Mouse (Mus musculus): ENCODE results near the gene Fkbp15.

Gene Fkbp15

DNA sequence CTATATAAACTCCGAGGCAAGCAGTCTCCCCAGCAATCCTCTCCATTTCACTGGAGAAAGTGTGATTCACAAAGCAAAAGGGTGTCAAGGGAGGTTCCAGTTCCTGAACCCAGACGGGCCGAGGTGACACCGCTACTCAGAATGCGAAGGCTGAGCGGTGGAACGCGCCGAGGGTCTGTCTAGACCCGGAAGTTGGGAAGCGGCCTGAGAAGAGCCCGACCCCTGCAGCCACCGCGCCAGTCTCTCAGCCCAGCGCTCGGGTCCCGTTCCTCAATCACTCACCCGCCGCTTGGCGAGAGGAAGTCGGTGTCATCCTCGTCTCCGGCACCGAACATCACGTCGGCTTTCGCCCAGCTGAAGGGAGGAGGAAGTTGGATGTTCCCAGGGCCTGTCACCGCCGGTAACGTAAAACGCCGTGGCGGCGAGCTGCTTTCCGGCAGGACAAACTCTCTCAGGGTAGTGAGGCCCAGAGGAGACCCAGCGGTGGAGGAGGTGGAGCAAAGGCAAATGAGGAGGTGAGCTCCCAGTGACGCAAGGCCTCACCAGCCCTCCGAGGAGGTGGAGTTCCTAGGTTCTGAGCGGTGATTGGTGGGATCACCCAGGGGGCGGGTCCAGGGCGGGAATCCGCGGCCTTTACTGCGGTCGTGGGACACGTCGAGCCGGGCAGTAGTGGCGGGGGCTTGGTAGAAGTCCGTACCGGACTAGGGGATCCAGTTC lies at the start of gene Fkbp15, which contains the start of gene Slc31a1:
Fkbp15 (minus strand) TSS at position 461 of the 717 bp plus-strand sequence.
Slc31a1 (plus strand) TSS at position 640 of the 717 bp plus-strand sequence.
- DNase-seq (ENCODE audit: low read depth, low spot score), result peak; percentile 96

DNA sequence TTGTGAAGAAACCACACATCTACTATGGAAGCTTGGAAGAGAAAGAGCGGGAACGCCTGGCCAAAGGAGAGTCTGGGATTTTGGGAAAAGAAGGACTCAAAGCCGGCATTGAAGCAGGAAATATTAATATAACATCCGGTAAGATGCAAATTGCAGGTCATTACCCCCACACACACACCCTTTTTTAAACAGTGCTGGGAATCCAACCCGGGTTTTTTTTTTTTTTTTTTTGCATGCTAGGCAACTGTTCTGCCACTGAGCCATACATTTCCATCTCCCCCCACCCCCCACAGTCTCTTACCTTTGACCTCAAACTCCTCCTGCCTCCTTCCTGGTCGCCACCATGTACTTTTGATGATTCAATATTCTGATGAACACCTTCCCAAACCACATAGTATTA lies 49.3 kb upstream of the Fkbp15 start:
- DNase-seq (ENCODE audit: low read depth, low spot score), result no peak

DNA sequence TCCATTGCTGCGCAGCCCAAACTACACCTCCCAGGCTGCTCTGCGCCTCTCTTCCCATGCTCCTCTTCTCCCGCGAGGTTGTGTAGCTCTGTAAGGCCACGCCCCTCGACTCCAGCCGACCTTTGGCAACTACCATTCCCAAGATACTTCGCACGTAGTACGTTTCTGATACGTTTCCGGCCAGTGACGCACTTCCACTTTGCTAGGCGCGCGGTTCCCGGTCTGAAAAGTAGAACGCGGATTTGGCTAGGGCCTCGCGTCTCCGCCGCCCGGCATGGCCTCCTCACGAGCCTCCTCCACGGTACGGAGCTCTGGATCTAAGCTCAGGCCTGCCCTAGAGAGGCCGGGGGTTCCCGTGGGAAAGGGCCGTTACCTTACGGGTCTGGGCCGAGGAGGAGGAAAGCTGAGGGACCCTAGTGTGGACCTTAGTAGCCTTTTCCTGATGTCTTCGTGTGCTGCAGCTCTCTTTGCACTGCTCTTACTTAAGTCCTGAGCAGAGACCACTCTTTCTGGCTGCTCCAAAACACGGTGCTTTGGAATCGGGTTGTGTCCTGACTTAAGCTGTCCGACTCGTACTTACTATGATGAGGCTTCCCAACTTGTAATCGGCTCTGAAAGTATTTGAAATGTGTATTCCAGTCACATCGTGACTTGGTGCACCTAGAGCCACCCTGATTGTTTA lies 48.4 kb upstream of the Fkbp15 start, which contains the start of the genes Cdc26 and Prpf4:
Cdc26 (minus strand) TSS at position 42 of the 682 bp plus-strand sequence.
Prpf4 (plus strand) TSS at position 197 of the 682 bp plus-strand sequence.
- DNase-seq (ENCODE audit: low read depth, low spot score), result peak; percentile 96

DNA sequence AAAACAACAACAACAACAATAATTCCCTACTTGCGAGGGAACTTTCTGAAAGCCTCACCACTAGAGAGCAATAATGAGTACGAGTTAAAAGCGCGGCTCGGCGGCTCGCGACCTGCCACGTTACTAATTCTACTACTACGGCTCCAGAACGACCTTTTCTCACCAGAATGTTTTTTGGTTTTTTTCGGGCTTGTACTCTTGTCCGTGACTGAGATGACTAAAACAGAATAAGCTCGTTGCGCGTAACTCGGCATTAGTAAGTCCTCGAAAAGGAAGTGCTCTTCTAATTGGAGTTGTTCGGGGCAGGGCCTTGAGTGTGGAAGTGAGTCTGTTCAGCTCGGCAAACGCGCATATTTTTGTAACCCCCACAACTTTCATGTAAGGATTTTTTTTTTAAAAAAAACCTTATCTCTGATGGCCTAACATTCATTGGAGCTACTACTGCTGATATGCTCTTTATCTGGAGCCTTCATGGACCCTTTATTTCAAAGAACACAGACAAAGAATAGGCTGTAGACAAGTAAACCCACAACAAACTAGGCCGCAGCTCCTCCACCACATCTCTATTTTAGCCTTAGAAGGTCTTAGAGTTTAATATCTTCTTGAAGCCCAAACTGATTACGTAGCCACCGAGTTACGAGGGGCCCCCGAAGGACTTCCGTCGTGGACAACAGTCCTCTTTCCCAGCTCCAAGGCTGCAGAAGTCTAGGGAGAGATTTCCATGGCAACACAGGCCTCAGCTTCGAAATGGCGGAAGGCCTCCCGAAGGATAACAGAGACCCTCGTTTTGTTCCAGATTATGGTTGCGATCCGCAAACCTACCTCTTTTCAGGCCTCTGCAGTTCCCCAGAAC lies 47.6 kb upstream of the Fkbp15 start:
- DNase-seq (ENCODE audit: low read depth, low spot score), result peak; percentile 14

DNA sequence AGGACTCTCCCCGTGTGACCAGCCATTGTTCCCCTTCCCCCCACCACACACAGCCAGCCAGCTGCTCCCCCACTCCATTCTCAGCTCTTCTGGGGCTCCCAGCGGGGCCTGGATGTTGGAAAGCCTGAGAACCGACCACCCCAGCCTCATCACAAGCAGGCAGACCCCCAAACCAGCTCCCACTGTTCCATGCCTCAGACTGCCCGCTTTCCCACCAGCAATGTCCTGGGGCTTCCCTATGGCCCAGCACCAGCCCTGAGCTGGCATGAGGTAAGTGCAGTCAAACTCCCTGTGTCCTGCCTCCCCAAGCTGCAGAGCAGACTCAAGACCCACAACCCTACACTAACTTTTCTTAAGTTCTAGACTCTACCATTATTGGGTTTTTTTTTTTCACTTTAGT lies 45.8 kb upstream of the Fkbp15 start:
- DNase-seq (ENCODE audit: low read depth, low spot score), result no peak

DNA sequence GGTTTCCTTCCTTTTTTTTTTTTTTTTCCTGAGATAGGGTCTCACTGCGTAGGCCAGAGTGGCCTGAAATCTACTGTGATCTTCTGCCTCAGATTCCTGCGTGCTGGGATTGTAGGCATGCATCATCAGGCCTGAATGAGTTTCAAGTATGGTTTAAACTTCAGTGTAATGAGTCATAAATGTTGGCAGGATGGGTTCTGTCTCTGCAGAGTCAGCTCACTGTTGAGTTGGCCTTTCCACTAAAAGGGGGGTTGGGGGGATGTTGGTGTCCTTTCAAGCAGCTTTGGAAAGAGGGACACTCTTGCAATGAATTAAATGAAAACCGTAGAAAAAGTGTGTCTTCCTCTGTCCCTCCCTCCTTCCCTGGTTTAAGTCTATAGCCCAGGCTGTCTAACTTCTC lies 38.6 kb upstream of the Fkbp15 start:
- DNase-seq (ENCODE audit: low read depth, low spot score), result no peak

DNA sequence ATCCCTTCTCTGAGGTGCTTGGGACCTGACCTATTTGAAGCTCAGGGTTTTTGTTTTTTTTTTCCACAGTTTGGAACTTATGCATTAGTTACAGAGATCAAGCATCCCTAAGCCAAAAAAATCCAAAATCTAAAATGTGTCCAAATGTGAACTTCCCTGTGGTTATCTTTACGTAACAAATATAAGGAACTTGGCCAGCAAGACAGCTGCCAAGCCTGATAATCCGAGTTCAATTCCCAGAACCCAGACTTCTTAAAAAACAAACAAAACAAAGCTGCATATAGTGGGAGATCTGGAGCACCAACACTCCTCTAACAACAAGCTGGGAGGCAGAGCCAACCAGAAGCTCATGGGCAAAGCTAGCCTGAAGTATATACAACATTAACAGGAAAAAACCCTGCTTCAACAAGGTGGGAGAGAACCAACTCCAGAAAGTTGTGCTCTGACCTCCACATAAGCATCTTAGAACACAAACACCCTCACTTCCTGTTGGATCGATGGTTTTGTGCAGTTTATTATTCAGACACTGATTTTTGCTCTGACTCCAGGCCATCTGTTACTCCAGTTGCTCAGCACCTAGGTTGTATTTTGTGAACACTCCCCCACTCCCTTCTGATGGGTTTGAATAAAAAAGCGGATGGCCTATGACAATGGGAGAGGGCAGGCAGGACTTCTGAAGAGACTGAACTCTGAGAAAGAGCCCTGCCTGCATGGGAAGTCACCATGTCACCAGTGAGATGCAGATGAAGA lies 37.4 kb upstream of the Fkbp15 start:
- no peak for DNase-seq (ENCODE audit: low read depth, low spot score)

DNA sequence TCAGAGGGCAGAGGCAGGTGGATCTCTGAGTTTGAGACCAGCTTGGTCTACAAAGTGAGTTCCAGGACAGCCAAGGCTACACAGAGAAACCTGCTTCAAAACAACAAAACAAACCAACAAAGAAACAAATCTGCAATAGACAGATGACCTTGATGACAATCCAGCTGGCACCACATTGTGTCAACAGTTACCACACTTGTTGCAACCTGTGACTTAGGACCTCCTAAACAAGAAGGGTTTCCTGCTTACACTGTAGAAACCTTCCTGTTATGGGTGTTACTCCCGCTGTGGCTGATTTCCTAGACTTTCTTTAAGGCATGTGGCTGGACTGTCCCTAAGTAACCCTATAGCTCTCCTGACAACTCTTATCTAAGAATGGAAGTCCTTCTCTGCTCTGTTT lies 35.5 kb upstream of the Fkbp15 start:
- DNase-seq (ENCODE audit: low read depth, low spot score), result no peak

DNA sequence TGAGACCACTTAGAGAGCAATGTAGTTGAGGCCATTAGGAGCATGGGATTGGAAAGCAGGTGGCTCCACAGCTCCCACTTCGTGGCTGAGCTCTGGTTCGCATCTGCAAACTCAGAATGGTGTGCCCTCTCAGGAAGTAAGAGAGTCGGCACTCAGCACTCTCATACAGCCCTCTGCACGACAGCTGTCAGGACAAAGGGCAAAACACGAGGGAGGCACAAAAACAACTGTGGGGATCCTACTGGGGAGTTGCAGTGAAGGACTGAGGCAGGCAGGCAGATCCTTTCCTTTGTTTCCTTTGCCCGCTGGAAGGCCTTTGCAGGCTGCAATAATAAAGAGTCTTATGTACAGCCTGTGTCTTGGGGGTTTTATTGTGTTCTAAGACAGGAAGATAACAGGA lies 33.1 kb upstream of the Fkbp15 start:
- DNase-seq (ENCODE audit: low read depth, low spot score), result no peak

DNA sequence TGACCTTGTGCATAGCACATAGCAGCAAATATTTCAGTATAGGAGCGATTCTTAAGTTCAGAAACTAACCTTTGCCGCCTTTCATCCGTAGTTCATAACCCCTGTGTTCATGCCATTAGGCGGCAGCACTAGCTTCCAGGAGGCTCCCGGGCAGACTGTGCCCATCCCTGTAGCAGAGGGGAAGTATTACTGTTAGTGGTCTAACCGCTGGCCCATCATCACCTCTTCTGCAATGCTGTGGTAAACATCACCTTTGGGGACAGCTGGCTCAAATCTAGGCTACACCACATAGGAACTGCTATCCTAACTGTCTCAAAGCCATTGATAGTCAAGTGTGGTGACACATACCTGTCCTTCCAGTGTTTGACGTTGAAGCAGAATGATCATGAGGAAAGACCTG lies 31.5 kb upstream of the Fkbp15 start:
- DNase-seq (ENCODE audit: low read depth, low spot score), result no peak

DNA sequence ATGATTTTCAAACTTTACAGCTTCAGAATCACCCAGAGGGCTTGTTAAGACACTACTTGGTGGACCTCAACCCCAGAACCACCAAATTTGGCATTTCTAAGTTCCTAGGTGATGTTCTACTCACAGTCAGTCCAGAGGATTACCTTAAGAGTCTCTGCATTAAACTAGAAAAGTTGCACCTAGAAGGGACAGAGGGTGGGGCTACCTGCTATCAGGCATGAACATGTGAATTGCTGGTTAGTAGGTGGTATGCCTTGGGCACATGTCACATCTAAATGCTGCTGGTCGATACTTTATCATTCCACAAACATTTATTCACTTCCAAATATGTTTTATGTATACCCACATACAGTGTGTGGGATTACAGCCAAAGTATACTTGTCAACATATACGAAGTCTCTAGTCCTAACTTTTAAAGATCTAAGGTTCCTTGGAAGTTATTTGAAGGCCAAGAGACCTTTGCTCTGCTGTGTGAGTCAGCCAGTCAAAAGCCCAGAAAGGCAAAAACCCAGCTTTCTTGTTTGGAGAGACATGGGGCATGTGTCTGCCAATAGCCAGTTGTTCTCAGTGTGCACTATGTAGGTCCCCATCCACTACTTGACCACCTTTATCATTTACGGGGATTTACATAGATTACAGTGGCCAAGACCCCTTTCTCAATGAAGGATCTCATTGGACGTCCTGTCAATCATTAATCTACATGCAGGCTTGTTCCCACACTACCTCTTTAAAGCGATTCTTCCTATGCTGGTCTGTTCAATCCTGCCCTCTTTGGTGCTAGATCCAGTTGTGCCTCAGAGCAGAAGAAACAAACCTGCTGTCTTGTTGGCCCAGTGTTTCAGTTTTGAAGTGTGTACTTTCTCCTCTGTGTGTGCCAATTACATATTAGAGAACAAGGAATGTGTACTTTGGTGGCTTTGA lies 29.5 kb upstream of the Fkbp15 start:
- DNase-seq (ENCODE audit: low read depth, low spot score), result no peak

DNA sequence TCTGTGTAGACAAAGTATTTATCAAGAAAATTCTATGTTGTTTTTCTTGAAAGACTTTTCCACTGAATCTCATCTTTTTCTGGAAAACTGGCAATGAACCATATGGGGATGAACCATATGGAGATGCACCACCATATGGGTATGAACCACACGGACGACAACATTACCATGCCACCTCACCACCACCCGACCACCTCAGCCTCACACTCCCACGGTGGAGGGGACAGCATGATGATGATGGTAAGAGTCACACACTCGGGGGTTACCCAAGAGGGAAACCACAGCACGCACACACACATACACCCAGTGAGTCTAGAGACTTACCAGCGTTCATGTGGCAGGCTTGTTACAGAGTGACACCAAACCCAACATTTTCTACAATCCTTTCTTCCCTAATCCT lies 25.1 kb upstream of the Fkbp15 start:
- no peak for DNase-seq (ENCODE audit: low read depth, low spot score)

DNA sequence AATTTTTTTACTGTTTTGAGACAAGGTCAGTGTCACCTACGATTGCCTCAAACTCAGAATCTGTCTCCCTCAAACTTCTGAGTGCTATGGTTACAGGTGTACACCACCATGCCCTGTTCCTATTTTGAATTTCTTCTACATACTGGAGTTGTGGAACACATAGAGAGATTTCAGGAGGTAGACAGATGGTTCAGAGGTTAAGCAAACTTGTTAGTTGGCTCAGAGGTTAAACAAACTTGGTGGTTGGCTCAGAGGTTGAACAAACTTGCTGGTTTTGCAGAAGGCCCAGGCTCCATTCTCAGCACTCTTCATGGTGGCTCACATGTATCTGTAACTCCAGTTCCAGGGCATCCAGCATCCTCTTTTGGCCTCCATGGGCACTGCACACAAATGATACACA lies 23.8 kb upstream of the Fkbp15 start:
- DNase-seq (ENCODE audit: low read depth, low spot score), result no peak

DNA sequence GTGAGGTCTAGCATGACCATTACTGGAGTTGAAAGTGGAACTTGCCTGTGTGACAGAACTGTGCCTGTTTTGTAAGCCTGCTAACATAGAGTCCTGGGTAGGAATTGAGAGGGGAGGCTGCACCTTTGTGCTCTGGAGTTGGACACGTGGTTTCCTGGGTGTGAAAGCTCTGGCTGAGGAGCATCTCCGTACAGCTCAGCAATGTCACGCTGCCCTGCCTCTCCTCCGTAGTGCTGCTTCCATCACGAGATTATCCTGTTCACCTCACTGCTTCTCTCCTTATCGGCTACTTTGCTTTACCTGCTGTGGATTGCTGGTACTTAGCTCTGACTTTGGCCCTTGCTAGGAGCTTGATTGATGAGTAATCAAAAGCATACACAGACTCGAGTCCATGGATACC lies 23.4 kb upstream of the Fkbp15 start:
- no peak for DNase-seq (ENCODE audit: low read depth, low spot score)

DNA sequence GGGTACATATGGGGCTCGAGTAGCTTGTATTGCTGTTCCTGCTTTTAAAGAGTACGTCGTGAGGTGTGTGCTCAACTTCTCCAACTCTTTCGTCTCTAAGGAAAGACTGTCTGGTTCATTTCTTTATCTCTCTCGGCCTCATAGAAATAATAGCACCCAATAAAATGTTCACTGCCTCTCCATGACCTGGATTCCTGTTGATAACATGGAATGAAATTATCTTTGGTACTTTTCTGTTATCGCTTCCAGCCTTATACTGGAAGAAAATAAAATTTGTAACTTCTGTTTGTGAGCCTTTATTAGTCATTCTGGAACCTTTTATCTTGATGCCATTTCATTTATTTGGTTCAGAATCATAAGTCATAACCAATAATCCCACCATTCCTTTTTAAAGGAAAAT lies 22.9 kb upstream of the Fkbp15 start:
- no peak for DNase-seq (ENCODE audit: low read depth, low spot score)

DNA sequence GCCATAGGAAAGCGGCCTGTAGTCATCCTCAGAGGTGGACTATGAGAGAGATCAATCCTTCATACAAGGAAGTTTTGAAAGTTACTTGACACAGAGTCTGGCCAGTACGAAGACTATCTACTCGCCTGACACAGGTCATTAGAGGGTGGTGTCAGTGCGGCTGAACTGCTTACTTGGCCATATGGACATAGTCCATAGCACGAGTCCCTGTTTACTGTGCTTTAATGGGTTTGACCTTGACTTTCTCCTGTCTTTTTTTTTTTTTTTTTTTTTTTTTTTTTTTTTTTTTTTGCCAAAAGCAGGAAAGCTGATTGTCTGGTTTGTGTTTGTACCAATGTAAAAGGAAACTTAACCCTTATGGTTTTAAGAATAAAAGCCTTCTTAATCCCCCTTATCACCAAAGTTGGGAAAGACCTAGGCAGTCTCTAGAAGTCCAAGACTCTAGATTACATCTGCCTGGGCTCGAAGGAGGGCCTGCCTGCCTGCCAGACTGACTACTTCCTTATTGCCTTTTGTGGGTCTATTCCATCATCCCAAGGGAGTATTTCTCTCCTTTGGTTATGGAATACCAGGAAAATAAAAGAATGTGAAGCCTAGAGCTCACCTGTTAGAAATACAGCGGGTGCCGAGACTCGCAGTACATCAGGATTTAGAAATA lies 19.5 kb upstream of the Fkbp15 start:
- DNase-seq (ENCODE audit: low read depth, low spot score), result no peak

DNA sequence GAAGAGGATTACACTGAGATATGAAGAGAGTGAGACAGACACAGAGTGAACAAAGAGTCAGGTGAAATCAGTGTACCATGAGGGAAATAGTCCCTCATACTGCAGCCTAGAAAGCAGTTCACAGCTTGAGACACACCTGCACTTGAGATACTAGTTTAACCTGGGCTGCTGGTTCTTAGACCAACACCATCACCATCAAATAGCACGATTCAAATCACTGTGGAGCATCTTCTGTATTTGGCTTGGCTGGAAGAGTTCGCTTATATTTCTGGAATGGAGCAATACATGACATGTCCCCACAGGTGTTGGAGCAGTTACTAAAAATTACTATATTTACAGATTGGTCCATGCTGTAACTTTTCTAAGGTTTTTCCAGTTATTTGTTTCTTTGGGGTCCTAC lies 15.8 kb upstream of the Fkbp15 start:
- no peak for DNase-seq (ENCODE audit: low read depth, low spot score)

DNA sequence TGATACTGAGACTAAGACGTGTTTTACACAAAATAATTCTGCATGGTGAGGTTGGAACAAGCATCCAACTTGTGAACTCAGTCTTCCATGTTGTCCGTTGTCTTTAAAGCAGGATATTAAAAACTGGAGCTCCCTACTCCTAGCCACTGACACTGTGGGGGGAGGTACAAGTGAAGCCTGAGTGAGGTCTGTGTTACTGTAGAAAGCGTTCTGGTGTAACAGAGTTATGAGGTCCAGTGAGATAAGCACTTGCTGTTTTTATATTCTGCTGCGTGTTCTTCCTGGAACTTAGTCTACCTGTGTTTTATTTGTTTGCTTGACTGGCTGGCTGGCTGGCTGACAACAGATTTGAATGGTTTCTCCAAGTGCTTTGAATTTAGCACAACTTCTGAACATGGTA lies 14.0 kb upstream of the Fkbp15 start:
- DNase-seq (ENCODE audit: low read depth, low spot score), result no peak

DNA sequence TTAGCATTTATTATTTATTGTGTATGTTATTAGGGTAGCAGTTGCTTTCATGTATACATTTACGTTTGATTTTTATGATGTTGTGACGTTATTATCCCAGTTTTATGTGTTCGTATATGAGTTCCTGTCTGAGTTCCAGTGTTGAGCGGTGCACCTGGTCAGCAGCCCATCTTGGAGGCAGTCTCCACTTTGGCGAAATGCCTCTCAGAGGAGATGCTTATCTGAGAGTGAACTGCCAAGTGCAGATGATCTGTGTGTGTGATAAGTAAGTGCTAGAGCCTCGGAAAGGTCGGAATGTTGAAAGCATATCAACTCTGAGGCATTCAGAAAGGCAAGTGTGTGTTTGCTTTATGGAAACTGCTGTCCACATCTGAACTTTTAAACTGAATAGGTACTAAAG lies 13.3 kb upstream of the Fkbp15 start:
- DNase-seq (ENCODE audit: low read depth, low spot score), result no peak
